Mouse (Mus musculus) erythroblast, embryonic 14.5 days (primary cell): ENCODE results near the gene Chrm4.

Experiments
- GATA1 ChIP-seq: IDR thresholded peaks from 2 replicates; pipeline ENCODE4 v1.6.1; 2012; ENCODE audit warnings: low read length, inconsistent platforms, mixed read lengths
- TAL1 ChIP-seq: IDR thresholded peaks from 3 replicates; pipeline ENCODE4 v1.6.1; 2012; ENCODE audit warnings: low read length, inconsistent platforms, mixed read lengths

DNA sequence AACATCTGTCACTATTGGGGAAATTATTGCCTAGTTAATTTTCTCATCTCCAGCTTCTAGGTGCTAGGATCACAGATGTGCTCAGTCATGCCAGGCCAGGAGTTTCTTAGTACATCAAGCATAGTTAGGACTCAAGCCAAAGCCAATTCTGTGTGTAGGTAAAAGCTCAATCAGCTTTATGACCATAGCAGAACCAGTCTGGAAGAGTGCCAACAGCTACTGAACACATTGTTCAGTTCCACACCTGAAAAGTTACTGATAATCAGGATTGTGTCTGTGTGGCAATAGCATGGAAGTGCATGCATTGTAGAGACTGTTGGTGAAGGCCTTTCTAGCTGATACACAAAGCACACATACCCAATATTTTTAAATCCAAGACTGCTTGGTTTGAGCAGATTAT lies 29.1 kb upstream of the Chrm4 start:
- TF ChIP-seq GATA1, result no peak
- no peak for TF ChIP-seq TAL1
